Mouse (Mus musculus) forebrain, embryonic 10.5 days (tissue): Measurements from ENCODE around the gene Ttc23l. TPM values are rescaled to one million over a fixed set of nuclear protein-coding genes. Genes with fewer than 3 reads are reported as not detected.

Experiments used
- DNase-seq: peaks from one replicate; pipeline ENCODE4 v3.0.0-alpha.2; 2017; ENCODE audit warnings: low spot score; ENCODE audit errors: extremely low spot score
- H3K27ac ChIP-seq: fragments of 300-500 bp; sonication (generic); 2 replicates; pipeline ENCODE4 v1.5.1; 2016; ENCODE audit warnings: mild to moderate bottlenecking
- H3K27me3 ChIP-seq: fragments of 300-500 bp; sonication (generic); 2 replicates; pipeline ENCODE4 v1.6.1; 2016; ENCODE audit warnings: mild to moderate bottlenecking; ENCODE audit not compliant: poor library complexity, severe bottlenecking
- H3K36me3 ChIP-seq: fragments of 300-500 bp; sonication (generic); replicated peaks from 2 replicates; pipeline ENCODE4 v1.6.1; 2016; ENCODE audit warnings: mild to moderate bottlenecking, moderate library complexity
- H3K4me1 ChIP-seq: fragments of 300-500 bp; sonication (generic); 2 replicates; pipeline ENCODE4 v1.6.1; 2016
- H3K4me3 ChIP-seq: fragments of 300-500 bp; sonication (generic); 2 replicates; pipeline ENCODE4 v1.5.1; 2016; ENCODE audit warnings: mild to moderate bottlenecking, moderate library complexity
- H3K9me3 ChIP-seq: fragments of 300-500 bp; sonication (generic); 2 replicates; pipeline ENCODE4 v1.6.1; 2016; ENCODE audit warnings: mild to moderate bottlenecking, moderate library complexity
- WGBS: fragments of 180-500 bp; shearing (Covaris S2); methylation state at CpG from one replicate; pipeline ENCODE4 v1.1.7; 2016; 5-methylcytosine and 5-hydroxymethylcytosine counted together
- polyA plus RNA-seq: library from polyadenylated mRNA; unstranded; fragments of >200 nt; fragmentation: Nextera tagmentation; extraction: Ambion mirVana; gene quantifications from 2 replicates; pipeline ENCODE4 v1.2.1, GENCODE M21; 2016

Ttc23l gene
- polyA plus RNA-seq, 1 experiment from 2014 or later = not detected

- Histone ChIP-seq H3K9me3 (no peaks in the 10 kb centered on the region), H3K27ac (no peak overlapping the region), H3K27me3 (no peaks in the 10 kb centered on the region), H3K4me3 (no peak overlapping the region), H3K36me3 (peaks cover 32% of the 10 kb centered on the region), H3K4me1 (peaks cover 21% of the 10 kb centered on the region)
- no peak for DNase-seq
- WGBS = 94% methylated on average over 3 of the region's 3 CpGs
These were observed 93.8 kb downstream of the Ttc23l start for GRCm38 (mm10) chr15:10464678-10465077.

- no peak for DNase-seq
- Histone ChIP-seq H3K27ac (no peak overlapping the region), H3K4me3 (no peak overlapping the region), H3K9me3 (no peaks in the 10 kb centered on the region), H3K27me3 (no peaks in the 10 kb centered on the region), H3K36me3 (peaks cover 43% of the 10 kb centered on the region), H3K4me1 (peaks cover 10% of the 10 kb centered on the region)
- 90% methylated on average over 5 of the region's 5 CpGs for WGBS
These were observed 94.9 kb downstream of the Ttc23l start for GRCm38 (mm10) chr15:10463555-10463954.

GRCm38 (mm10) chr15:10460986-10461385 is 97.5 kb downstream of the Ttc23l start:
- Histone ChIP-seq H3K36me3 (peaks cover 68% of the 10 kb centered on the region), H3K27ac (no peak overlapping the region), H3K9me3 (no peaks in the 10 kb centered on the region), H3K4me3 (no peak overlapping the region), H3K27me3 (no peaks in the 10 kb centered on the region), H3K4me1 (no peaks in the 10 kb centered on the region)
- no peak for DNase-seq
- 91% methylated on average over 12 of the region's 12 CpGs for WGBS

Other genes starting within 250 kb of the Ttc23l start
- not detected in 2 replicates for gene Gm21973, start 233.3 kb downstream of the Ttc23l start, polyA plus RNA-seq
- gene Agxt2, start 200.1 kb downstream of the Ttc23l start, polyA plus RNA-seq = not detected in 2 replicates
- gene Dnajc21, start 88.2 kb downstream of the Ttc23l start, polyA plus RNA-seq = 11.3 and 12.2 TPM in 2 replicates
- gene Brix1, start 72.7 kb downstream of the Ttc23l start, polyA plus RNA-seq = 131 and 137 TPM in 2 replicates
- gene Rad1, start 72.7 kb downstream of the Ttc23l start, polyA plus RNA-seq = 54.2 and 58.2 TPM in 2 replicates
- 47.8 and 50.5 TPM in 2 replicates for gene Rai14, start 156.0 kb upstream of the Ttc23l start, polyA plus RNA-seq